Mouse (Mus musculus) spleen, adult 2 months (tissue): ENCODE measurements around the gene Gm36079.
"Not testable (repeated sequence)": the region's sequence is repeated elsewhere in the genome, so short reads cannot be mapped to it uniquely, and the experiment has no call there.

Experiments used
- CTCF ChIP-seq: fragments of 200-500 bp; IDR thresholded peaks from 2 replicates; pipeline ENCODE4 v1.5.1; 2011; ENCODE audit warnings: mild to moderate bottlenecking, inconsistent platforms; ENCODE audit not compliant: insufficient read depth, insufficient read length, insufficient replicate concordance; ENCODE audit errors: extremely low read depth
- POLR2A ChIP-seq: fragments of 200-500 bp; IDR thresholded peaks from 2 replicates; pipeline ENCODE4 v1.6.1; 2011; ENCODE audit warnings: low read depth, low read length, inconsistent platforms

GRCm38 (mm10) chr13:120034637-120035036, 7.8 kb upstream of the Gm36079 start:
- TF ChIP-seq CTCF, POLR2A: not testable (repeated sequence)
